Mouse (Mus musculus) megakaryocyte, embryonic 14.5 days (primary cell): Measurements from ENCODE around the gene Znrf4.

Experiments used
- FLI1 ChIP-seq: IDR thresholded peaks from 2 replicates; pipeline ENCODE4 v1.6.1; 2012; ENCODE audit warnings: low read length, inconsistent platforms, mixed read lengths
- GATA1 ChIP-seq: IDR thresholded peaks from 3 replicates; pipeline ENCODE4 v1.6.1; 2012; ENCODE audit warnings: mixed read lengths, low read length, inconsistent platforms, borderline replicate concordance

DNA sequence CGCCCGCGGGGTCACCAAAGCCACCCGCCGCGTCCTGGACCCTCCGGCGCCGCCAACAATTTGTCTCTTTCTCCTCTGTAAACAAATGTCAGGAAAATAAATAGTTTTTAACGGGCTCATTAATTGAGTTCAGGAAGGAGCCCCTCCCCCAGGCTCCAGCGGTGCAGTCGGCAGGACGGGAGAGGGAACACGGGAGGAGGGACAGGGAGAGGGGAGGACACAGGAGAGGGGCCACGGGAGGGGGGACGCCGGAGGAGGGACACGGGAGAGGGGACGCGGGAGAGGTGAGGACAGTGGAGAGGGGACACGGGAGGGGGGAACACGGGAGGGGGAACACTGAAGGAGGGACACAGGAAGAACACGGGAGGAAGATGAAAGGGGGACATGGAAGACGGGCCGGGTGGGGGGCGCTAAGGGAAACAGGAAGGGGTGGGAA lies 42.2 kb downstream of the Znrf4 start:
- TF ChIP-seq GATA1, result no peak
- TF ChIP-seq FLI1, result no peak
